Mouse (Mus musculus): ENCODE data around the gene Khk. TPM values are rescaled to one million over a fixed set of nuclear protein-coding genes. Genes with fewer than 3 reads are reported as not detected.

The Khk gene
- polyA plus RNA-seq, 1 experiment from 2014 or later: 28.8 TPM

DNA sequence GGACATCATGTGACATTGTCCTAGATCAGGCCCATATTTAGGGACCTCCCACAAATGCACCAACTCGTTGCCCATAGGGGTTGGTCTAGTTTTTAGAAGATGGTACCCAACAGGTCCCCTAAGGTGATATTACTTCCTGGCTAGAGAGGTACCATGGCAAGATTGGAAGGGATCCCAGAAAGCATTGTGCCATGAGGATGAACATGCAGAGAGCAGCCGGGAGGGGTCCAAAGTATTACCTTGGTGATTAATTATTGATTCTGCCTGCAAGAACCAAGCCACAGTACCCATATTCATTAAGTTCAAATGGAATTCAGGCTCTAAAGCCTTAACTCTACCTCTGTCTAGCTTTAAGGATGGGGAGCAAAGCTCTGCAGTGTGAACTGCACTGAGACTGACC, 4.8 kb downstream of the Khk start:
- Histone ChIP-seq H3K9ac (ENCODE audit: low read length) (no peak overlapping the region), H3K36me3 (ENCODE audit: control insufficient read depth, insufficient read depth, low read length) (no peaks in the 10 kb centered on the region)
- WGBS: 92% methylated on average over 2 of the region's 2 CpGs

GRCm38 (mm10) chr5:30927945-30928529, 6.8 kb downstream of the Khk start:
- H3K9me3 ChIP-seq (replicated peaks; ENCODE audit: control insufficient read depth, low read length): no peaks in the 10 kb centered on the region
- no peaks in the 10 kb centered on the region for H3K36me3 ChIP-seq (ENCODE audit: control insufficient read depth, insufficient read depth, low read length)
- H3K4me1 ChIP-seq (ENCODE audit: control insufficient read depth, insufficient read depth, low read length): 0 out of 2 replicates have a peak, but pooled peaks cover under 1% of the 10 kb centered on the region
- 43% methylated on average over 7 of the region's 7 CpGs for WGBS
- H3K27ac ChIP-seq (ENCODE audit: low read length): no peak overlapping the region
- no peak for ATAC-seq (ENCODE audit: insufficient read depth, low FRiP score)
- no peak overlapping the region for H3K4me3 ChIP-seq (replicated peaks; ENCODE audit: low read length)
- no peaks in the 10 kb centered on the region for H3K27me3 ChIP-seq (ENCODE audit: control insufficient read depth, insufficient read depth, low read length)
- no peak overlapping the region for H3K4me2 ChIP-seq (ENCODE audit: low read depth, low read length)
- no peak overlapping the region for H3K9ac ChIP-seq (ENCODE audit: low read length)

More for the DNA sequence above, 4.8 kb downstream of the Khk start:
- Histone ChIP-seq H3K4me3 (replicated peaks; ENCODE audit: low read length) (no peak overlapping the region), H3K27ac (ENCODE audit: low read length) (no peak overlapping the region), H3K9me3 (replicated peaks; ENCODE audit: control insufficient read depth, low read length) (no peaks in the 10 kb centered on the region), H3K27me3 (ENCODE audit: control insufficient read depth, insufficient read depth, low read length) (no peaks in the 10 kb centered on the region), H3K4me2 (ENCODE audit: low read depth, low read length) (no peak overlapping the region), H3K4me1 (ENCODE audit: control insufficient read depth, insufficient read depth, low read length) (peaks cover 16% of the 10 kb centered on the region)
- ATAC-seq (ENCODE audit: insufficient read depth, low FRiP score): no peak

GRCm38 (mm10) chr5:30930121-30930520, 8.9 kb downstream of the Khk start:
- Histone ChIP-seq H3K9ac (ENCODE audit: low read length) (no peak overlapping the region), H3K4me3 (replicated peaks; ENCODE audit: low read length) (no peak overlapping the region), H3K4me1 (ENCODE audit: control insufficient read depth, insufficient read depth, low read length) (no peaks in the 10 kb centered on the region), H3K27ac (ENCODE audit: low read length) (no peak overlapping the region), H3K4me2 (ENCODE audit: low read depth, low read length) (no peak overlapping the region), H3K9me3 (replicated peaks; ENCODE audit: control insufficient read depth, low read length) (no peaks in the 10 kb centered on the region), H3K27me3 (ENCODE audit: control insufficient read depth, insufficient read depth, low read length) (no peaks in the 10 kb centered on the region), H3K36me3 (ENCODE audit: control insufficient read depth, insufficient read depth, low read length) (no peaks in the 10 kb centered on the region)
- ATAC-seq (ENCODE audit: insufficient read depth, low FRiP score): peak; percentile 43; the same call in 1 of the 2 replicates
- WGBS: 25% methylated on average over 4 of the region's 4 CpGs

GRCm38 (mm10) chr5:30930846-30931245, 9.6 kb downstream of the Khk start:
- Histone ChIP-seq H3K27ac (ENCODE audit: low read length) (no peak overlapping the region), H3K9ac (ENCODE audit: low read length) (no peak overlapping the region), H3K36me3 (ENCODE audit: control insufficient read depth, insufficient read depth, low read length) (no peaks in the 10 kb centered on the region), H3K27me3 (ENCODE audit: control insufficient read depth, insufficient read depth, low read length) (no peaks in the 10 kb centered on the region), H3K4me2 (ENCODE audit: low read depth, low read length) (no peak overlapping the region), H3K4me1 (ENCODE audit: control insufficient read depth, insufficient read depth, low read length) (no peaks in the 10 kb centered on the region), H3K4me3 (replicated peaks; ENCODE audit: low read length) (no peak overlapping the region), H3K9me3 (replicated peaks; ENCODE audit: control insufficient read depth, low read length) (no peaks in the 10 kb centered on the region)
- 81% methylated on average over 6 of the region's 6 CpGs for WGBS
- ATAC-seq (ENCODE audit: insufficient read depth, low FRiP score): no peak

DNA sequence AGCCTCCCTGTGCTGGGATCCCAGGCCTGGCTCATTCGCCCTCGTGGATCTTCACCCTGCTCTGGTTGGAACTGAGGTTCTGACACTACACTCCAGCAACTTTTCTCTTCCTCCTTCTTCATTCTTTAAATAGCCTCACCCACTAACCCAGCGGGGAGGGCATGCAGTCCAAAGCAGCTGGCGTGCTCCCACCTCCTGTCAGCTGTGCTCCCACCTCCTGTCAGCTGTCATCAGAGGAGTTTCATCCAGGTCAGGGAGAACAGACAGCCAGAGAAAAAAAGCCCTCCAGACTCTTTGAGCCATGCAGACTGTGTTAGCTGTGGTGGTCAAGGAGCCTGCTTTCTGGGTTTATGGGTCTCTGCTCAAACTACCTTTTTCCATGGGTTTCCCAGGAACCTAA, 10.1 kb downstream of the Khk start:
- WGBS: 88% methylated on average over 4 of the region's 4 CpGs

DNA sequence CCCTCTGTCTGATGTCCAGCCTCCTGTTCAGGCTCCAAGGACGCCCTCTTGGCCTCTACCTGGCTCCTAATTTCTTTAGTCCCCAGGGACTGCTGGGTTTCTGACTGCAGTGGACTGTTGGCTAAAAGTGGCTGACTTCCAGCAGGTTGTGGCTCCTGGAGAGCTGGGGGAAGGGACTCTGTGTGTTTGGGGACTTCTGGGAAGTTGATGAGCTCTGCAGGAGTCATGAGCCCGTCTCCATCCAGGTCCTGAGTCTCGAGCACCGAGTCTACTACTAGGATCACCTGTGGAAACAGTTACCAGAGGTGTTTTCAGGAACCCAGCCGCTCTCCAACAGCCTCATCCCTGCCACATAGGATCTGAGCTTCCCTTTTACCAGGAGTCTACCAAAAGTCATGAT, 12.5 kb downstream of the Khk start:
- WGBS: 60% methylated on average over 5 of the region's 5 CpGs
- H3K4me1 ChIP-seq (ENCODE audit: control insufficient read depth, insufficient read depth, low read length): no peaks in the 10 kb centered on the region
- no peaks in the 10 kb centered on the region for H3K27me3 ChIP-seq (ENCODE audit: control insufficient read depth, insufficient read depth, low read length)
- H3K36me3 ChIP-seq (ENCODE audit: control insufficient read depth, insufficient read depth, low read length): no peaks in the 10 kb centered on the region
- no peaks in the 10 kb centered on the region for H3K9me3 ChIP-seq (replicated peaks; ENCODE audit: control insufficient read depth, low read length)
- no peak for ATAC-seq (ENCODE audit: insufficient read depth, low FRiP score)
- H3K4me2 ChIP-seq (ENCODE audit: low read depth, low read length): no peak overlapping the region
- no peak overlapping the region for H3K9ac ChIP-seq (ENCODE audit: low read length)
- H3K27ac ChIP-seq (ENCODE audit: low read length): no peak overlapping the region
- H3K4me3 ChIP-seq (replicated peaks; ENCODE audit: low read length): no peak overlapping the region

More for the DNA sequence above, 10.1 kb downstream of the Khk start:
- no peak overlapping the region for H3K9ac ChIP-seq (ENCODE audit: low read length)
- no peaks in the 10 kb centered on the region for H3K36me3 ChIP-seq (ENCODE audit: control insufficient read depth, insufficient read depth, low read length)
- H3K4me1 ChIP-seq (ENCODE audit: control insufficient read depth, insufficient read depth, low read length): no peaks in the 10 kb centered on the region
- ATAC-seq (ENCODE audit: insufficient read depth, low FRiP score): no peak
- no peak overlapping the region for H3K4me3 ChIP-seq (replicated peaks; ENCODE audit: low read length)
- no peak overlapping the region for H3K4me2 ChIP-seq (ENCODE audit: low read depth, low read length)
- H3K9me3 ChIP-seq (replicated peaks; ENCODE audit: control insufficient read depth, low read length): no peaks in the 10 kb centered on the region
- no peak overlapping the region for H3K27ac ChIP-seq (ENCODE audit: low read length)
- H3K27me3 ChIP-seq (ENCODE audit: control insufficient read depth, insufficient read depth, low read length): no peaks in the 10 kb centered on the region

DNA sequence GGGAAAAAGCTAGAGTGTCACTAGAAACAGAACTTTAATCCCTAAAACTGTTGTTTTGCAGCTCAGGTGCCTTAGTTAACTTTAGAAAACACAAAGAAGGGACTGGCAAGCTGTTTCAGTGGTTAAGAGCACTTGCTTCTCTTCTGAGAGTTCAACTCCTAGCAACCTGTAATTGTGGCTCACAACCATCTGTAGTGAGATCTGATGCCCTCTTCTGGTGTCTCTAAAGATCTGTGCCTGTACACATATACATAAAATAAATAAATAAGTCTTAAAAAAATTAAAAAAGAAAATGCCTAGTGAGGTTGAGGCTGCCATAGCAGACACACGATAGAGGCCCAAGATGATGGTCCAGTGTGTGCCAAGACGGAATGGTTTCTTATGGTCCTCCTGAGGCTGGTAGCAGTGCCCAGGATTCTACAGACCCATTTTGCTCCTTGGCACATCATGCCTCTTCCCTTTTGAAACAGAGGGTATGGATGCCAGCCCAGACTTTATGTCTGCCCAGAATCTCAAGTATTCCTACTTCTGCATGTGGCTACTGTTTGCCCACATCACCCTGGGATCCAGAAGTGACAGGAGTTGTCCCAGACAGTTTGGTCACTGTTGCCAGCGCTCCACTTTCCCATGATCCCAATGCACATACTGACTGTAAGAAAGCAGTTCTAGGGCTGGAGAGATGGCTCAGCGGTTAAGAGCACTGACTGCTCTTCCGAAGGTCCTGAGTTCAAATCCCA, 13.7 kb downstream of the Khk start:
- Histone ChIP-seq H3K27ac (ENCODE audit: low read length) (no peak overlapping the region), H3K9me3 (replicated peaks; ENCODE audit: control insufficient read depth, low read length) (no peaks in the 10 kb centered on the region), H3K4me1 (ENCODE audit: control insufficient read depth, insufficient read depth, low read length) (no peaks in the 10 kb centered on the region), H3K27me3 (ENCODE audit: control insufficient read depth, insufficient read depth, low read length) (no peaks in the 10 kb centered on the region), H3K4me3 (replicated peaks; ENCODE audit: low read length) (no peak overlapping the region), H3K9ac (ENCODE audit: low read length) (no peak overlapping the region), H3K36me3 (ENCODE audit: control insufficient read depth, insufficient read depth, low read length) (no peaks in the 10 kb centered on the region), H3K4me2 (ENCODE audit: low read depth, low read length) (no peak overlapping the region)
- ATAC-seq (ENCODE audit: insufficient read depth, low FRiP score): no peak
- 90% methylated on average over 5 of the region's 5 CpGs for WGBS

DNA sequence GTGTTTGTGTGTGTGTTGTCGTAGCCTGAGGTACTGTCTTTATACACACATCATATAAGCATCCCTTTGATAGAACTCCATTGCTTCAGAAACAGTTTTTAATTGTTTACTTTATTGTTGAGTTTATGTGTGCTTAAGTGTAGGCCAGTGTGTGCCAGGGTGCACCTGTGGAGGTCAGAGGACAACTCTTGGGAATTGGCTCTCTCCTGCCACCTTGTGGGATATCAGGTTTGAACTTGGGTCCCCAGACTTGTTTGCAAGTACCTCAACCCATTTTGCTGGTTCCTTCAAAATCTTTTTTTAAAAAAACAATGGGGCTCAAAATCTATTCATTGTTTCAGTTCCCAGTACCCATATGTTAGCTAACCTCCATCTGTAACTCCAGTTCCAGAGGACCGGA, 21.8 kb downstream of the Khk start:
- no peaks in the 10 kb centered on the region for H3K36me3 ChIP-seq (ENCODE audit: control insufficient read depth, insufficient read depth, low read length)
- H3K4me2 ChIP-seq (ENCODE audit: low read depth, low read length): no peak overlapping the region
- H3K9ac ChIP-seq (ENCODE audit: low read length): no peak overlapping the region
- no peaks in the 10 kb centered on the region for H3K4me1 ChIP-seq (ENCODE audit: control insufficient read depth, insufficient read depth, low read length)
- no peak for ATAC-seq (ENCODE audit: insufficient read depth, low FRiP score)
- no peak overlapping the region for H3K27ac ChIP-seq (ENCODE audit: low read length)
- WGBS: 92% methylated on average over 2 of the region's 2 CpGs
- H3K4me3 ChIP-seq (replicated peaks; ENCODE audit: low read length): no peak overlapping the region
- H3K9me3 ChIP-seq (replicated peaks; ENCODE audit: control insufficient read depth, low read length): no peaks in the 10 kb centered on the region
- no peaks in the 10 kb centered on the region for H3K27me3 ChIP-seq (ENCODE audit: control insufficient read depth, insufficient read depth, low read length)

DNA sequence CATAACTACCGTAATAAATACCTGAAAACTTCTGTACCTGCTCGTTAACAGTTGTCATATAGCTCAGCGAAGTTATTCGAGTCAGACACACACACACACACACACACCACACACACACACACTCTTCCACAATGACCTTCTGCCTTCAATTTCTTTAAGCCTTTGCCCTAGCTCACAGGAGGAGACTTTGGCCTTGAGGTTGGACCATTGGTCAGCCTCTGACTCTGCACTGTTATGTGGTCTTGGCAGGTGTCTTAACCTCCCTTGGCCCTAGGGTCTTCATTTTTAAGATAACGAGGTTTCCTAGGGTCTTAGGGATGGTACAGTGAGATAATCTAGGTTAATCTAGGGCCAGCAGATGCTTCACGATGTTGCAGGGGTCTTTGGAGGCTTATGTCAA, 23.1 kb downstream of the Khk start:
- no peaks in the 10 kb centered on the region for H3K36me3 ChIP-seq (ENCODE audit: control insufficient read depth, insufficient read depth, low read length)
- H3K9ac ChIP-seq (ENCODE audit: low read length): no peak overlapping the region
- H3K4me3 ChIP-seq (replicated peaks; ENCODE audit: low read length): no peak overlapping the region
- H3K27ac ChIP-seq (ENCODE audit: low read length): no peak overlapping the region
- no peak for ATAC-seq (ENCODE audit: insufficient read depth, low FRiP score)
- 87% methylated on average over 6 of the region's 6 CpGs for WGBS
- no peaks in the 10 kb centered on the region for H3K9me3 ChIP-seq (replicated peaks; ENCODE audit: control insufficient read depth, low read length)
- no peaks in the 10 kb centered on the region for H3K27me3 ChIP-seq (ENCODE audit: control insufficient read depth, insufficient read depth, low read length)
- H3K4me1 ChIP-seq (ENCODE audit: control insufficient read depth, insufficient read depth, low read length): peaks cover 8% of the 10 kb centered on the region
- no peak overlapping the region for H3K4me2 ChIP-seq (ENCODE audit: low read depth, low read length)

Measured in stomach, embryonic 16.5 days (tissue).